Mouse (Mus musculus) layer of hippocampus, adult 9-10 months (tissue): Measurements from ENCODE around the gene Ildr1.

Source experiments
- DNase-seq: peaks from one replicate; pipeline ENCODE4 v3.0.0; 2022; ENCODE audit warnings: low spot score

Ildr1 gene

DNA sequence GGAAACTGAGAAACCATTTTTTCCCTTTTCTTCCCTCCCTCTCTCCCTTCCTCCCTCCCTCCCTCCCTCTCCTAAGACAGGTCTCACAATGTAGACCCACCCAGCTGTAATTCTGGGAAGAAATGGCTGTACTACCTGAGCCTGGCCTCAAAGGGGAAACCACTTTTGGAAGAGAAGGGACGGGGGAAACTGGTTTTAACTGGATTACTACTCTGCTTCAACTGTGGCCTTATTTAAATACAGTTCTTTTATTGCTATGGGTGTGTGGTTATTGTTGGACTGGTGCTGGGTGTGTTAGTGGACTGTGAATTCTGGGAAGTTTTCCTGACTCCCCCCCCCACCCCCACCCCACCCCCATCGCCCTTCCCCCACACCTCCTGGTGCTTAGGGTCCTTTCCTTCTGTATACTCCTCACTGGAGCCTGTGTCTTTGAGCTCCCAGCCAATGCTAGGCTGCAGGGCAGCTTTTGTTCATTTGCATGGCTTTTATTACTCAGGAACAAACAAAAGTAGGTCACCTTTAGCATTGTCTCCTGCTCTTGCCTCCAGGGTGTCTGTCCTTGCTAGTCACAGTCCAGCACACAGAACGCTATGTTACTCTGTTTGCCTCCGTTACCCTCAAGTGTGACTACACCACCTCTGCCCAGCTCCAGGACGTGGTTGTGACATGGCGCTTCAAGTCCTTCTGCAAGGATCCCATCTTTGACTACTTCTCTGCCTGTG is 14.1 kb downstream of the Ildr1 start:
- no peak for DNase-seq

DNA sequence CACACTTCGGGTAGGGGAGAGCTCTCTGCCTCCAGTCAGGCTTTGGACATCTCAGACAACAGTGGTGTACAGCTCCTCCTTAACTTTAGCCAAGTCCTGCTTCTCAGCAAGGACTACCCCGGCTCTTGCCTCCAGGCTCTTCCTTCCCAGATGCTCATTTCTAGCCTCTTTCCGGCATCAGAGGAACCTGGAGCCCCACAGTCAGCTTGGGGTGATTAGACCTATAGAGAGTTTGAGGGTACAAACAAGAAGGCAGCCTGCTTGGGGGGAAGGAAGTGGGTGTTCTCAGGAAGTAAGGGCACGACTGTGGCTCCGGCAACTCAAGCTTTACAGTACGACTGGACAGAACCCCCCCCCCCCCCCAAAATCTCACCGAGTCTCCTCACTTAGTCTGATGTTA is 15.0 kb downstream of the Ildr1 start:
- no peak for DNase-seq

DNA sequence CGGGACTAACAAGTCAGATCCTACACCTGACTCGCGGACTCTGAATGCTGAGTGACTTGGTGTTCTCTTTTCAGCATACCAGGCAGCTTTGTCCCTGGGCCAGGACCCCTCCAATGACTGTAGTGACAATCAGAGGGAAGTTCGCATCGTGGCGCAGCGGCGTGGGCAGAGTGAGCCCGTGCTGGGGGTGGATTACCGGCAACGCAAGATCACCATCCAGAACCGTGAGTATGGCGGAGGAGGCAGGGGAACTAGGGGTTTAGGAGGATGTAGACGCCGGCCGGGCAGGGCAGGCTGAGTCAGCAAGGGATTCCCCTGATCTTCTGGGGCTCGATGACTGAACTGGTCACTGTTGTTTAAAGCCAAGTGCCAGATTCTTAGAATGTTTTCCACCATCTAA is 15.6 kb downstream of the Ildr1 start:
- DNase-seq, result no peak

DNA sequence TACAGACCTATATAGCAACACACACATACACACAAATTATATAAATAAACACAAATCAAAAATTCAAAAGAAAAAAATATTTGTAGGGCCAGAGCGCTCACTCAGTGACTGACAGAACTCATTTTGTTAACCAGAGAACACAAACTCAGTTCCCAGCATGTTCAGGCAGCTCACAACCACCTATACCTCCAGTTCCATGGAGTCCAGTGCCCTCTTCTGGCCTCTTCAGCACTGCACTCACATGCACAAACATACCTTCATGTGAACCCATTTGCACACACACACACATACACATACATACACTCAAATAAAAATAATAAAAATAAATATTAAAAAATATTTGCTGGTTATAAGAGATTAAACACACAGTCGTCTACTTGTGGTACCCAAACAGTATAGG is 17.0 kb downstream of the Ildr1 start:
- DNase-seq, result no peak

DNA sequence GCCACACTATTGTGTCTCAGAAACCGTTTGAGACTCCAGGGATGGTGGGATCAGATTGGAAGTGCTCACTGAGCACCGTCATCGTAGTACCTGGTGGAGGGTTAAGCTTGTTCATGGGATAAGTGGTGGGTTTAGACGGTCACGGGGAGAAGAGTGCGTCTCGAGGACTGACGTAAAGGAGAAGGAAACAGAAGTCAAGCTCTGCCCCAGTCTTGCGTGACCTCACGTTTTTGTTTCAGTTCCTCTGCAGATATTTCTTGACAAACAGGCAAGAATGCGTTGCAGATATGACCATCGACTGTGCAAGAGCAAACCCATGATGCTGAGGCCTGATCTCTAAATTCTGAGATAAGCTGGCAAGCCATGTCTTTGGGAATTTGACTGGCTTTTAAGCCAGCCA is 18.0 kb downstream of the Ildr1 start:
- no peak for DNase-seq

DNA sequence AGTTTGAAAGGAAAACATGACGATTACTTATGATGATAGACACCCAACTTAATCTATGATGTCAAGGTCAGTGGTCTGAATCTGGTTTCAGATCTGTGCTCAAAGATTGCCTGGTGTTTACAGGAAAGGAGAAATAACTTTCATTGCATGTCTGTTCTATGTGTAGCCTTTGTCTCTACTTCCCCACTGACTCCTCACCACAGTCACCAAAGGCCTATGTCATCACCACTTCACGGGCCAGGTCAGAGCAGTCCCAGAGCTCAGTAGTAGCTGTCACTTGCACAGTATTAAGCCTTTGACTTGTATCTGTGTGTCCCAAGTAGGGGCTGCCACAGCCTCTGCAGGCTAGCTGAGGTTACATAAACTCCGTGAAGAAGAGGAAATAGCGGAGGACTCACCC is 23.7 kb downstream of the Ildr1 start:
- DNase-seq, result no peak

DNA sequence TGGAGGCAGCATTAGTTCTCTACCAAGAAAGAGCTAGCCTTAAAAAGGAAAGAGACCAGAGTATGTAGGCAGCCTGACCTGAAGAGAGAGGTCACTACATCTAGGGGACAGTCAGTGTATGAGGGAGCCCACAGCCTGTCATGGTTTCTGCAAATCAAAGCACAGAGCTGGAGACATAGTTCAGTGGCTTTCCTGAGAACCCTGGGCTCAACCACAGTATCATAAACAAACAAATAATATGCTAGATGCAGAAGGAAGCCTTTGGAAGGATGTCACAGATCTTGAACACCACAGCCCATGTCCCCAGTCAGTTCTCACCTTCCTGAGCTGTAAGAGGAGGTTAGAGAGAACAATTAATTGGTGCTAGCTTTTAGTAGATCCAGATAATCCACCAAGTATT is 24.9 kb downstream of the Ildr1 start:
- DNase-seq, result no peak

DNA sequence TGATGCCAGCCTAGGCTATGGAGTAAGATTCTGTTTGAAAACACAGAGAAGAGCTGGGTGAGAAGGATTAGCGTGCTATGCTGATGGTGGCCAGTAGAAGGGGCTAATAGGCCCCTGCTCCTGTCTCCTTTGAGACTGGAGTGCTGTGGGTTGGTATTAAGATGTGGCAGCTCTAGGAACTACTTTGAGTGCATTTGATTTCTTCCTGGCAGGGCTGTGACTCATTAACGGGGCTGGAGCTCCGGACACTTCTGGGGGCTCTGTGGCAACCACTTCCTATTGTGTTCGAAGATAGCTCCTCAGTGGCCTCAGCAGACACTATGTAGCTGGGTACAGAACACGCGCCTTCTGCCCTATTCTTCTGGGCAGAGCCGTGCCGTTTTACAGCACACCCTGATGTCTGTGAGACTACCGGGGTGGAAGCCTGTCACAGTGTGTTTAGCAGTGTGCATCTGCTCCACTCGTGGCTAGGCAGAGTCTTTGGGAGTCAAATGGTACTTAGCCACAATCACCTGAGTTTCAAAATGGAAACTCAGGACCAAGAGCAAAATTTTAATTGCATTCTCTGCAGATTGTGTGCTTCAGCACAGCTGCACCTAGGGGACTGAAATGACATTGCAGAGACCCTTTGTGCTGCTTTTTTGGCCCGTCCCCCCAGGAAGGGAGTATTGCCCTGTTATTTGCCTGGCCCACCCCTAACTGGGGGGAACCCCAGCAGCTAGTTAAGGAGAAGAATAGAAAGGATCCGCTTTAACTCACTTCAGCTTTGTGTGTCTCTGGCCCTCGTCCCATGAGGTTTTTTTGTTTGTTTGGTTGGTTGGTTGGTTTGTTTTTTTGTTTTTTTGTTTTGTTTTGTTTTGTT is 26.6 kb downstream of the Ildr1 start:
- no peak for DNase-seq

DNA sequence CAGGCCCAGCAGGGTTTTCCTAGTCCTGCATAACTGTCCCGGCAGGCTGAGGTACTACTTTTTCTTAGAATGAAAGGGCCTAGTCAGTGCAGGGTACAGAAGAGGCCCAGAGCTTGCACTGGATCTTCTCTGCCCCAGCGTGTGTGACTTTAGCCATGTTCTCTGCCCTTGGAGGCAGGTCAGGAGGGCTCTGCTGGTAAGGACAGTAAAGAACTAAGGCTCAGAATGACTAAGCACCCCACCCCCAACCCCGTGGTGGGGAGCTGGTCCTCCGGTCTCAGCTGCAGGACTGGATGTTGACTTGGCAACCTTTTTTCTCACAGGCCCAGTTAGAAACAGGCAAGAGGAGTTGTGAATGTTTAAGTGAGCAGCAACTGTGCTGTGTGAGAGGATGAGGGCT is 29.0 kb downstream of the Ildr1 start:
- DNase-seq, result no peak

DNA sequence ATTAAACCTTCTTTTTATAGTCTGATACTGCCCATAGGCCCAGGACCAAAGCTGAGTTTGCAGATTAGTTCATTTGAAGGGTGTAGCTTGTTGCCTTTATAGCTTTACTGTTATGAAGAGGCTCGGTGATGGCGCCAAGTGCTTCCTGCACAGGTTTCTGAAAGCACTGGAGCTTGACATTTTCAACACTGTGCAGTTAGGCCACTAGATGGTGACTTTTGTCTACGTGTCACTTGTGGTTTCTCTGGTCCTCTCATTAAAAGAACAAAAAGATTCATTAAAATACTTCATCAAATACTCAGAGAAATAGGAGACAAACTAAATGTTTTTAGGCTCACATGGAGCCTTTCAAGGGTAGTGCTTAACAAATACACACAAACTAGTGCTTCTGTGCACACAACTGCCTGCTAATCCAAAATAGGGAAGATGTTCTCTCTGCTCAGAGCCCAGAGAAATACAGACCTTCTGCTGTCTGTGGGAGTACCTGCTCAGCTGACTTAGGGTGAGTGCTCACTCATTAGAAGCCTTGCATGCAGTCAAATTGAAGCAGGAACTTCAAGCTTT is 30.2 kb downstream of the Ildr1 start:
- no peak for DNase-seq

DNA sequence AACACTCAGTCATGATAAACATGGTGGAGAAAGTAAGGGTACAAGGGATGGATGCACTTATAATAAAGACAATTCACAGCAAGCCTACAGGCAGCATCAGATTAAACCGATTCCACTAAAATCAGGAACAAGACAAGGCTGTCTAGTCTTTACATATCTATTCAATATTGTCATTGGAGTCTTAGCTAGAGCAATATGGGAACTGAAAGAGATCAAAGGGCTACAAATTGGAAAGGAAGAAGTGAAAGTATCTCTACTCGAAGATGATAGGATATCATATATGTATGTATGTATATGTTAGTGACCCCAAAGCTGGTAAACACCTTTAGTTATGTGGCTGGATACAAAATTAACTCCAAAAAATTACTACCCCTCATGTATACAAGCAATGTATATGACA is 35.2 kb downstream of the Ildr1 start:
- DNase-seq, result no peak

DNA sequence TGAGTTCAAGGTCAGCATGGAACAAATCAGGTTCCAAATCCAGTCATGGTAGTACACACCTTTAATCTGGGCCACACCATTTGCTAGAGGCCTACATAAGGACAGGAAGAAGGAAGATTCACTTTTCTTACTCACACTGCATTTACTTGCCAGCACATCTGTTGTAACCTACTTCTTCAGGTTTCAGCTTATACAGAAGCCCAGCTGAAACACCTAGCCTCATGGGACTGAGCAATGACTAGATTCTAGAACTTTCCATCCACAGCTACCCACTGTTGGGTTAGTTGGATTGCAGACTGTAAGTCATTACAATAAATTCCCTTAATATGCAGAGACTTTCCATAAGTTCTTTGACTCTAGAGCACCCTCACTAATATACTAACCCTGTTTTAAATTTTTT is 38.8 kb downstream of the Ildr1 start:
- no peak for DNase-seq

DNA sequence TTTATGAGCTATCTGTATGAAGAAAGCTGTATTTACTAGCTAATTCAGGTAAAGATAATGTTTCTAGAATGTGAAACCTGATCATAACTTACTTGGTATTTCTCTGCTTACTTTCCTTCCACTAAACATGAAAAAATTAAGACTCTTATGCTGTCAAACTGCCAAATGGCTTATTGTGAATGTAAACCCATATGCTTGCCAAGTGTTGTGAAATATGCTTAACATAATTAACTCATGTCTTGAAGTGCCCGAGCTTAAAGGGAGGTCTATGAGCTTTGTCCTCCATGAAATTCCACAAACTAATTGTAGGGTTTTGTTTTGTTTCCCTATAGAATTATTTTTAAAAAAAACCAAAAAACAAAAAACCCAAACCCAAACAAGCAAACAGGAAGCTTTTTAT is 40.0 kb downstream of the Ildr1 start:
- DNase-seq, result no peak

DNA sequence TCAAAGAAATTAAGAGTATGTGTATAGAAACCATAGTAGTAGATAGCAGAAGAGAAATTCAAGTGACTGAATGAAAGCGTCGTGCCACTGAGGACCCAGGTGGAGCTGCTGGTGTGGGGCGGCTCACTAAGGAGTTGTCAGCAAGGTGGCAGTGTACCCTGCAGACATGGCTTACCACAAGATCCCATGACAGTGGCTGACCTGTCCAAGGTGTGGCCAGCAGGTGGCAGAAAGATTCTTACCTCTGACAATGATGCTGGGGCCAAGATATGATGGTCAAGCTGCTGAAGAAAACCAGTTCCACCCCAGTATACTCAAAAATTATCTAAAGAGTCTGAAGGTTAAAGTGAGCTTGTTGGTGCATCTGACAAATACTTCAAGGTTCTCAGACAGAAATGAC is 41.6 kb downstream of the Ildr1 start:
- DNase-seq, result no peak

DNA sequence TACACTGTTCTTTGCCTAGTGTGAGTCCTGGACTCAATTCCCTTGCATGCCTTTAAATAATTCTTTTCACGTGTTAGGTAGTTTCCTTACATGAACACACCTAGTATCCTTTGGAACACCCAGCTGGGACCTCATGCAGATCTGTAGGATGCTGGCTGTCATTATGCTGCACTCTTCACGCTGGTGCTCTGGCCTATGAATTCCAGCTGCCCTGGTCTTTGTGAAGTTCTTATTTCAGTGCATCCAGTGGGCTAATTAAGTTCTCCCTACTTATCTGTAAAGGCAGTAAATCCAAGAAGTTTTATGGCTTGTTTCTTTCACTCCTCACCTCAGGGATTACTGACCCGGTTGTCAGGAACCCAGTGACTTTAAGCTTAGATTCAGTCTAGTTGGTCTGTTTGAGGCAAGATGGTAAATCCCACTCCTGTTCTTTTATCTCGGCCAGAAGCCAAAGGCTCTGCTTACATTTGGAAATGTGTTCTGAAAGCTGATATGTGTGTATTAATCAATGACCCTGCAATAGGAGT is 45.7 kb downstream of the Ildr1 start:
- DNase-seq, result no peak

DNA sequence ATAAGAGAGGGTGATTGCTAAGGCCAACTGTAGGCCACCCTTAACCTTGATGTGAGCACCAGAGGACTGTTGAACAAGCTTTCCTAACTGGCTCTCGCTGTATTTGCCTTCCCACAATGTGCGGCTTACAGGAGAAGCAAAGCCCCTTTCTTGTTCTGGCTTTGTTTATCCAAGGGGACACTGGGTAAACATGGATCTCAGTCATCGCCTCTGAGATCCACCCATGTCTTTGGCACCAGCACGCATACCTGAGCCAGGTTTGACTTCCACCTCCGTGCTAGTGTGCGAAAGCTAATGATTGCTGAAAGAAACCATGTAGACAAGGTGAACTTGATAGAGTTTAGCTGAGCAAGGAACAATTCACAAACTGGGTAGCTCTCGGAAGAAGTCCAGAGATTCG is 49.8 kb downstream of the Ildr1 start:
- DNase-seq, result no peak

DNA sequence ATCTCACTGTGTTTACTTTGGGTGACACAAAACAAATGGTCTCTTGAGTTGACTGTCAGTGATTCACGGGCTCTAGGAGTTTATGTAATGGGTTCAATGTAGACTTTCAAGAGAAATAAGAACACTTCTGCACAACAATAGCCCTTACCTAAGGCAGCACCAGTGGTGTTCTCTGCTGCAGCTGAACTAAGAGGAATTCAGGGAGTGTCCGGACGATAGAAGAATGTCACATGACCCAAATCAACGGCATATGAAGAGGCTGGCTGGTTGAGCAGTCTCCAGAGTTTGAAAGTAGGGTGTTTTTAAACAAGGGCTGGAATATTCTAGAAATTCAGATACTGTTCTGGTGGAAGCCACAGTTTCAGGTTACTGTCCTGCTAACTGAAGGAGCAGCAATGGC is 53.3 kb downstream of the Ildr1 start:
- no peak for DNase-seq

DNA sequence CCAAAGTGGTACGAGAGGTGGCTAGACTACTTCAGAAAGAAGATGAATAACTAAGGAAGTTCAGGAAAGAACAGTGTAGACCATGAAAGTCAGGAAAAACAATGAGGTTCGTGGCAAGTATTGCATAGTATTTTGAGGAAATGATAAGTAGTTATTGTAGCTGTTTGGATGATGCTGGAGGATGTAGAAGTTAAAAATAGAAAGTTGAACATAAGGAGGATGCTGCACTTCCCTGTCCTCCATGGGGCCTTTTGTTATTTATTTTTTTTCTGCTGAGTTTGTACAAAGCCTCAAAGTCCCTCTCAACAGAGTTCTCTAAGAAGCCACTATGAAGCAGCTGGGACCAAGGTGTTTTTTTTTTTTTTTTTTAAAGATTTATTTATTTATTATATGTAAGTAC is 54.0 kb downstream of the Ildr1 start:
- DNase-seq, result no peak

DNA sequence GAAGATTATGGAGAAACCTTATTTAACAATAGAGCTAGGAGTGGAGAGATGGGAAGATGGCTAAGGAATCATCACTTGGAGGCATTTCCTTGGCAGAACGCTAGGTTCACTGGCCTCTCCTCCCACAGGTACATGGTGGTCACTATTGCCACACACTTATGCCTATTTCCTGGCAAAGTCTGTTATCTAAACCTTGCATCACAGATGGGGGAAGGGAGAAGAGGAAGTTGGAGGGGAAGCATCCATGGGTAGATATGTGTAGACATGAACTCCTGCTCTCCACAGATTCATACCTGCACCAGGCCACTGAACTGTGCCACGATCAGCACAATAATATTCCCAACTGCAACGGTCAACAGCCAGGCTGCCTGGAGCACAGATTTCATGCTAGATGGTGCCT is 58.2 kb downstream of the Ildr1 start:
- DNase-seq, result no peak

DNA sequence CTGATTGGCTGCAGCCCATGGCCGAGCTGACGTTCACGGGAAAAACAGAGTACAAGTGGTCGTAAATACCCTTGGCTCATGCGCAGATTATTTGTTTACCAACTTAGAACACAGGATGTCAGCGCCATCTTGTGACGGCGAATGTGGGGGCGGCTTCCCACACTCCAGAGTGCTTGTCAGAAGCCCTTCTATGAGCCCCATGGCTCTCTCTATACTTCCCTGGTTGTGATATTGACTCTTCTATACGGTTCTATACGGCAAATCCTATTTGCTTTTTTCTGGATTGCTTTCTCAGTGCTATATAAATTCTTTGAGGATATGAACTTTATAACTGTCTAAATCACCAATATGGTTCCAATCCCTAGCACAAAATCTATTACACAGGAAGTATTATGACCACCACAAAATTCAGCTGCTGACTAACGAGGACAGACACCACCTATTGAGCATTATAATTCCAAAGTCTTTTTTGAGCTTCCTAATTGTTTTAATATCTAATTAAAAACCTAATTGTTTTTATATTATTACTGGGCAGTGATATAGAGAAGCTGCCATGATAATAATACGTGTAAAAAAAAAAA is 76.5 kb downstream of the Ildr1 start:
- DNase-seq, result no peak

DNA sequence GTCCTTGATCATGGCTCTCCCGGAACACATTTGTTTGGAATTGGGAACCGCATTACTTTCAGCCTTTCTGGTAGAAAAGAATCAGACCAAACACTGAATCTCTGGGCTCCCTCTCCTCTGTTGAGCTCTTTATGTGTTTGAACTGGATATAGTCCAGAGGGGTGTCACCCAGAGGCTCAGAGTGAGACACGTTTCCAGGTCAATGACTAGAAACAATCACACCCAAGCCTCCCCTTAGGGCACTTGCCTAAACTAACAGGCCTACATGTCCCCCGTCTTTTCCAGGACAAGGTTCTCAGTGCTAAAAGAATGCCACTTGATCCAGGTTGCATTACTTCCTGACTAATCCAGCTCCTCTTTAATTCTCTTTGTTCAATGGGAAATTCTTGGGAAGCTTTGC is 77.1 kb downstream of the Ildr1 start:
- DNase-seq, result no peak

DNA sequence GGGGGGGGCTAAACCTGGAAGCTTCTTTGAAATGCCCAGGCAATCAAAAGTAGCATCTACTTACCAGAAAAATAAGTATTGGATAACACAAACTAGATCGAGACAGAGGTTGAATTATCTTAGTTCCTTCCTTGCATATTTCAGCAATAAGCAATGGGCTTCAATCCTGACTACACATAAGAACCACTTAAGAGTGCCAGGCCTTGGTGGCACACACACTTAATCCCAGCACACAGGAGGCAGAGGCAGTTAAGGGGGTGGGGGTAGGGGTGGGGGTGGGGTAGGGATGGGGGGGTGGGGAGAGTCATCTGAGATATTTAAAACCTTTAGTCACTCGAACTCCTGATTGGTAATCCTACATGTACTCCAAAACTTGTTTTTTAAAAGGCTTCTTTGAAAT is 77.5 kb downstream of the Ildr1 start:
- no peak for DNase-seq

DNA sequence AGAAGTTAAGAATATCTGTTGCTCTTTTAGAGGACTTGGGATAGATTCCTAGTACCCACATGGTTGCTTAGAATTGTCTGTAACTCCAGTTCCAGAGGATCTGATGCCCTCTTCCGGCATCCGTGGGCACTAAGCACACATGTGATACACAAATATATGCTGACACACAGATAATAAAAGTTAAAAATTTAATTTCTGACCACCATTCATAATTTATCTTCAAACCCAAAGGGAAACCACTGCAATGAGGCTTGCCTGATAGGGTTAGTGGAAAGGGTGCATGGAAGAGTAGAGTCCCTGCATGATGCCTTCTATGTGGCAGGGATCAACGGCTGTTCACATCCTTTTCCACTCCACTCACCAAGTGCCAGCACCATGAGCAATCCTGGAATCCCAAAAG is 77.9 kb downstream of the Ildr1 start:
- no peak for DNase-seq
